Mouse (Mus musculus): Measurements from ENCODE around the gene Nol4l.

The Nol4l gene

DNA sequence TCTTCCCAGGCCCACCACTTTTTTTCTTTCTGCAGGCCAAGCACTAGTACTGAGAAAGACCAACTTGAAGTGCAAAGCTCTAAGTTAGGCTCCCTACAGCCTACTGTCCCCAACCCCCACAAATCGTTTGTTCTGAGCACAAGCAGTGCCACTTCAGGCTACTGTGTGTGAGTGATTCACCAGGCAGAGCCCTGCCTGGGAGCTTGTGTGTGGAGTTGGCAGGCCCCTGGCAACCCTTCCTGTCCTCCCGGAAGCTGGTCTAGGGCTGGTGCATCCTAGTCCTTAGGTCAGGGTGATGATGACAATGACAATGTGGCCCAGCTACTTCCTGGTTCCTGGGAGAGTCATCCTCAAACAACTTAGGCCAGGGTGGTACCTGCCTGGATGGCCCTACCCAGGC lies 101.3 kb downstream of the Nol4l start:
- in situ Hi-C loops (cut with MboI; ENCODE audit: unreplicated experiment in 2 of 2): no loop called here

DNA sequence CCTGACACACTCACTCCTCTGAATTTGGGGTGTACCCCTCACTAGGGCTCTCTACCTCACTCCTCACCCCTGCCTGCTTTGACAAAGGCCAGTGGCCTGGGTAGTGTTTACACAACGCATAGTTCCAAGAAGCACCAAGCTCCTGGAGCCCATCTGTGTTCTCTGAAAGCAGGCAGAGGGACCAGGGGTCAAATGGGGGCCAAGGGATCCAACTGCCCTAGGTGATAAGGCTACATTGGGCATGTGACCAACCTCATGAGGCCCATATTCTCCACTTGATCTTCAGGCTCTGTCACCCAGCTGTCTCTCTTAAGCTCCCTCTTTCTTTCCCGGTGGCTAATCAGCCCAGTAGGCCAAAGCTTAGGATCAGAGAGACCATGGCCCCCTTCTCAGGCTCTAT lies 102.8 kb downstream of the Nol4l start:
- in situ Hi-C loops (cut with MboI; ENCODE audit: unreplicated experiment in 2 of 2): no loop called here

DNA sequence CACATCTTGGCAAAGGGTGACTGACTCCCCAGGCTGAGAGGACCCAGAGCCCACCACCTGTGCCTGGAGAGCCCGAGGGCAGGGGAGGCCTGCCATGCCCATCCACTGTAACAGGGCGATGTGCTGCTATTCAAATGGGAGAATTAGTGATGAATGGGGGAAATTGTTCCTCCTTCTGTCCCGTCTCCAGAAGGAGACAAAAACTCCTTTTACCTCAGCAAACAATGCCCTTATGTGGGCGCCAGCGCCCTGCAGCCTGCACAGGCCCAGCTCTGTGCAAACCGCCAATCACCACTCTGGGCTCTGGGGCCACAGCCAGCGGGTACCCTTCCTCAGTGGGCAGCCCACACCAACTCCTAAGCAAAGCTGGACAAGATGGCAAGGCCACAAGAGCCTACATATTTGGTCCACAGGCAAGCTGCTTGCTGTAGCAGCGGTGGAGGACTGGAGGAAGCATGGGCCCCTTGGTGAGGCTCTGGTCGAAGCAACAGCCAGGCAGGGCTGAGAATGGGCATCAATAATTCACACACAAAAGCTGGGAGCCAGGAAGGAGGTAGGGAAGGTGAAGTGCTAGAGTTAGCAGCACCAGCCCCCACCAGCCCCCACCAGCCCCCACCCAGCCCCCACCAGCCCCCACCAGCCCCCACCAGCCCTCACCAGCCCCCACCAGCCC lies 103.6 kb downstream of the Nol4l start:
- in situ Hi-C loops (cut with MboI; ENCODE audit: unreplicated experiment in 2 of 2): no loop called here

DNA sequence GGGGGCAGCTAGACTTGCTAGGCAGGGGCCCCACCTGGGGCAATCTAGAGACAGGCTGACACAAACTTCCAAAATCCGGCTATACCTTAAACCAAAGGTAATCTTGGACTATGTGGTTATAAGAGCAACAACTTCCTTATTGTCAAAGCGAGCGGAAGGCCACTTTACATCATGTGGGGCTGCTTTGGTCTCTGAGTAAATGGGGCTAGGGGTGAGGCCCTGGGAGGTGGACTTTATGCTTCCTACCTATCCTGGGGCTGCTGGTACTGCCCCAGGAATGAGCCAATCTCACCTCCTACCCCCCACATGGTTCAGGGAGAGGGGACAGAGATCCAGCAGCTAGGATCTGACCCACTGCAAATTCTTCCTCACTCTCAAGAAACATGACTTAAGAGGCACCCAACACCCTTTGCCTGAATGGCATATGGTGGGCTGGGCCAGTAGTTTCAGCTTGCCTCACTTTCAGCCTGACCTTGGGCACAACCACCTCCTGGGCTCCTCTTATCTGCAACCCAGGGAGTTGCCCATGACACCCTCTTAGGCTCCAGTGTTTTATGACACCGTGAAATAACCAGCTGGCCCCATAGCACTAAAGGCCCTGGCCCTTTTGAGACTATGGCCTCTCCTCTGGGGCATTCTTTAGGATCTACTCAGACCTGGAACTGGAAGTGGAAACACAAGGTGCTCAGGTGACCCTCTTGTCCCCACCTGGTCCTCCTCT lies 104.5 kb downstream of the Nol4l start:
- in situ Hi-C loops (cut with MboI; ENCODE audit: unreplicated experiment in 2 of 2): no loop called here

DNA sequence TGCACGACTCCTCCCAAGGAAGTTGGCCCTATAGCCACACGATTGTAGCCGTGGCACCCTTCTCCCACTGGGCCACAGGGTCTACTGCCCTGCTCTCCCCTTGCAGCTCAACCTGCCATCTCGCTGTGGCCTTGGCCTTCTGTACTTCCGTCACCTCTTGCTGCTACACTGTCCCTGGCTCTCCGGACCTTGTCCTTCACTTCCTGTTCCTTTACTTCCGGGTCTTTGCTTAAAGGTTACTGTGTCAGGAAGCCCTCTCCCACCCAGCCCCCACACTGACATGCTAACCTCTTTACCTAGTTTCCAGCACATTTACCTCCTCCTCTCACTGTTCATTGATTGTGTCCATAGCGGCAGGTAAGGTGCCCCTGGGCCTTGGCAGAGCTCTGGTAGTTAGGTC lies 105.2 kb downstream of the Nol4l start:
- in situ Hi-C loops (cut with MboI; ENCODE audit: unreplicated experiment in 2 of 2): loop anchor here in 1 of 2 experiments (25.0 kb wide), 1 partner anchor 512 kb away; the partner anchor contains the start of gene Mylk2

DNA sequence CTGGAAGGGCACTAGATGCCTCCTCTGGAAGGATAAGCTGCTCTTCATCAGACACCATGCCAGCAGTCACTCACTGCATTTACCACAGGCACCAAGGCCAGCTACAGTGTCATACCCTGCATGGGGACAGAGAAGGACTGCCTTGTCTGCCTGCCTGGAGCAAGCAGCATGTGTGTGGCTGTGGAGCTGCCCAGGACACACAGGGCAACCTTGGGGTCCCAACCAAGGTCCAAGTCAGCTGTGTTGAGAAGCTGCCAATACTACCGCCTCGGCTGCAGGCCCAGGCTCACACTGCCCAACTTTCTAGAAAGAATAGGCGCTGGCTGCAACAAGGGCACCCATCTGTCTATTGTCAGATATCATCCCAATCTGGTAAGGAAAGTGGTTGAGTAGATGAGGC lies 106.7 kb downstream of the Nol4l start:
- in situ Hi-C loops (cut with MboI; ENCODE audit: unreplicated experiment in 2 of 2): loop anchor here in 1 of 2 experiments (25.0 kb wide), 1 partner anchor 511 kb away; the partner anchor contains the start of gene Mylk2

DNA sequence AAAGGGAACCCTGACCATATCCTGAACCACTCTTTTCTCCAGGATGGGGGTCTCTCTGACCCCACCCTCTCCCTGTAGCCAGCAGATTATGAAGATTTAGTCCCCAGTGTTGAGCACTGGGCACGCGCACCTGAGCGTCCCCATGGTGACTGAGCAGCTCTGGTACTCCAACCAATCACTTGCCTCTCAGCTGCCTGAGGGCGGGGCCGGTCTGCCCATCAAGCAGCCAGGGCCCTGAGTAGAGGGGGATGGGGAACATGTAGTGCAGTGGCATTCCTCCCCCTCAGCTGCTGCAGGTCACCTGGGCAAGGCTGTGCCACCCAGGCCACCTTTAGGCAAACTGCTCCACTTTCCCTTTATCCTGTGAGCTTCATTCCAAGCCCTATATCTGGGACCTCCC lies 107.7 kb downstream of the Nol4l start:
- in situ Hi-C loops (cut with MboI; ENCODE audit: unreplicated experiment in 2 of 2): loop anchor here in 1 of 2 experiments (25.0 kb wide), 1 partner anchor 510 kb away; the partner anchor contains the start of gene Mylk2

DNA sequence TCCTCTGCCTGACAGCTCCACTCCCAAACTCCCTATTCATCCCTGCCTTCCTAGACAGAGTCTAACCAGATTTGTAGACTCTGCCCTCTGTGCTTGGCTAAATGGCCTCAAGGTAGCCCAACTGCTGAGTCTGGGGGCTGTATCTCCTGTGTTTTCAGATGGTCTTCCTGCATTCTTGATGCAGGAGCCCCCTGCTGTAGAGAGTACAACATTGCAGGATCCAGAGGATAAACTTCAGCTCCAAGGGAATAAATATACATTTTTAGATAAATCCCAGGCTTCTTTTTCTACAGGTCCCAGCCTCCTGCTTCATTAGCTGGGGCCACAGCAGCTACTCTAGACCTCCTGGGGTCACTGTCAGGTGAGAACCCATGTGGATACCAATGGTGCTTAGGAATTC lies 108.5 kb downstream of the Nol4l start:
- in situ Hi-C loops (cut with MboI; ENCODE audit: unreplicated experiment in 2 of 2): loop anchor here in 1 of 2 experiments (25.0 kb wide), 1 partner anchor 509 kb away; the partner anchor contains the start of gene Mylk2

DNA sequence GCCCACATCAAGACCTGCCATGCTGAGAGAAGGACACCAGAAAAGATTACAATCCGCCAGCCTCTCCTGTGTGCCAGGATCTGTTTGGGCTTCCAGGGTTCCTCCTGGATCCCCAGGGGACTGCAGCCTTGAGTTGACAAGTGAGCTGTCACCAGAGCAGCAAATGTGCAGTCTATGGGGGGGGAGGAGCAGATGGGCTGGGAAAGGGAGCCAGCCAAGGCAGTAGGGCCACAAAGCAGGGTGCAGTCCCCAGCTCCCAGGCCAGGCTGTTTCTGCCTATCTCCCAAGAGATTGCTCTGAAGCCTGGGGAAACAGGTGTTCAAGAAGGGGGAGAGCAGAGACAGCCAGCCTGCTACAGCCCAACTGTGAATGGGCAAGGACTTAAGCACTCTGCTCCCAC lies 111.4 kb downstream of the Nol4l start:
- in situ Hi-C loops (cut with MboI; ENCODE audit: unreplicated experiment in 2 of 2): loop anchor here (5.0 to 25.0 kb wide), 4 partner anchors 271 to 506 kb away; partner anchors contain the start of gene Mylk2 (in 2 of the 2)

DNA sequence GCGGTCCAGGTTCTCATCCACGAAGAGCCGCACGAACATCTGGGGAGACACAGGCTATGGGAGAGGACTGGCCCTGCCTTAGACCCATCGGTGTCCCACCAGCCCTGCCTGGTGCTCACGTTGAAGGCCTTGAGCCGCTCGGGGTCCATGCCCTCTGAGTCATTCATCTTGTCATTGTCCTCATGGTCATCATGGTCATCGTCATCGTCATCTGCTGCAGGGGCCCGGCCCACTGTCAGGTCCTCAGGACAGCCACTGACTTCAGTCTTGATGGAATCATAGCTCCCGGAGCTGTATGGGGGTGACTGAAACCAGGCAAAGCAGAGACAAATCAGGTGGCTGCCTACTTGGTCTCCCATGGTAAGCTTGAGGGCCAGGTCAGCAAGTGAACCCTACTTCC lies 111.9 kb downstream of the Nol4l start:
- in situ Hi-C loops (cut with MboI; ENCODE audit: unreplicated experiment in 2 of 2): loop anchor here (5.0 to 25.0 kb wide), 4 partner anchors 271 to 506 kb away; partner anchors contain the start of gene Mylk2 (in 2 of the 2)

DNA sequence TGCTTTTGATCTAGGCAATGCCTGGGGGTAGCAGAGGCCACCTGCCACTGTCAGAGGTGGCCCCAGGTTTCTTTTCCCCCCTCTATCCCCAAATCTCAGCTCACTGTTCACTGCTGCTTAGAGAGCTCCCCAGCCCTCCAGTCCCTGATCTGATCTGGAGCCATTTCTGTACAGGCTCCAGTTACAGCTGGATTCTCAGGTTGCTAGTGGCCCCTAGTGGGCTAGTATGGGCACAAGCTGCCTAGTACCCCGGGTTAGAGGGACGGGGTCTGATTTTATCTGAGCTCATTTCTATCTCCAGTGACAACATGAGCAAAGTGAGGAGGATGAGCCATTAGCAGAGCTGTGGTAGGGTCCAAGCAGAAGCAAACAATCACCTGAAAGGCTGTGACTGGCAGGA lies 115.2 kb downstream of the Nol4l start:
- in situ Hi-C loops (cut with MboI; ENCODE audit: unreplicated experiment in 2 of 2): loop anchor here (5.0 to 25.0 kb wide), 4 partner anchors 267 to 502 kb away; partner anchors contain the start of gene Mylk2 (in 2 of the 2)

DNA sequence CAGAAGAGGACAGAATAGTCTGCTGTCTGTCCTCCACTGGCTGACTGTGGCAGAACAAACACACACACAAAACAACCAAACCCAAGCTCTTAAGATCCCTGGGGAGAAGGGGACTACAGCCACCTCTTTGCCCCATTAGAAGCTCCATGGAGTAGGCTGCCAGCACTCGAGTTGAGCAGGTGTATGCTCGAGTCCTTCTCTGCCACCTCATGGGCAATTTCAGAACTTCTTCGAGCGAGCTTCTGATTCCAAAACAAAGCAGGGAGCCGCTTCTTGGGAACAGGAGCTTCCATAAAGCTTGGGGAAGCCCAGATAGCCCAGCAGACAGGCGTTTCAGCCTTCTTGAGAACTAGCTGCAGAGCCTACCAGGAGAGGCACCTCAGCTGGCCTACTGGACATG lies 117.2 kb downstream of the Nol4l start:
- in situ Hi-C loops (cut with MboI; ENCODE audit: unreplicated experiment in 2 of 2): loop anchor here (10.0 to 25.0 kb wide), 3 partner anchors 328 to 500 kb away; partner anchors contain the start of gene Mylk2 (in 2 of the 2)

DNA sequence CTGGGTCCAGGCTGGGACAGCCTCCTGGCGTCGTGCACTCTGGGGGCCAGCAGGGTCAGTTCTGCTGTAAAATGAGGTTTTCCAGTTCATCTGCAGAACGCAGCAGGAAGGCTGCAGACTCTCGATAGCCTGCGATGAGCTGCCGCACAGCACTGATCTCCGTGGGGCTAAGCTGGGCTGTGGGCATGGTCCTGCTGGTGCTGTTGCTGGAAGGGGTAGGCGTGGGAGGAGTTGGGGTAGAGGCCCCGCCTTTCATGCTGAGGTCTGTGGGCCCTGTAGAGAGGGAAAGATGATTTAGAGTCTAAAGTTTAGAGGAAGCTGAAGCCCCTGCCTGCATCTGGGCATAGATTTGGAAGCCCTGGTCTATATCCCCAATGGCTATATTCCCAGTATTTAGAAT lies 118.2 kb downstream of the Nol4l start:
- in situ Hi-C loops (cut with MboI; ENCODE audit: unreplicated experiment in 2 of 2): loop anchor here (10.0 to 25.0 kb wide), 3 partner anchors 327 to 499 kb away; partner anchors contain the start of gene Mylk2 (in 2 of the 2)

DNA sequence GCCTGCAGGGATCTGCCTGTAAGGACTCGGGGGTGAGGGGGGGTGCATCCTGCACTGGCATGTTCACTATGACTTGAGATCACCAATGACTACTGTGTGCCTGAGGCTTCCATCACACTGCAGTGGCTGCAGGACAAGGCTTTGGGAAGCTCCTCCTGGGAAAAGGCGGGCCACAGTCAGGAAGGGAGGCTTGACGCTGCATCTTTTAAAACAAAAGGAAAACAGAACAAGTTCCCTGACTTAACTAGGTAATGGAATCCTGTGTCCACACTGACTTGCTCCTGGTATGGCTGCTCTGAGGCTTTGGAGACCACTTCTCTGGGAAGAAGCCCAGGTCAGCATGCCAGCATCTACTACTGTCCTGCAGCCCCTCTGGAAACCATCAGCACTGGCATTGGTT lies 120.8 kb downstream of the Nol4l start:
- in situ Hi-C loops (cut with MboI; ENCODE audit: unreplicated experiment in 2 of 2): loop anchor here in 1 of 2 experiments (25.0 kb wide), 1 partner anchor 497 kb away; the partner anchor contains the start of gene Mylk2

DNA sequence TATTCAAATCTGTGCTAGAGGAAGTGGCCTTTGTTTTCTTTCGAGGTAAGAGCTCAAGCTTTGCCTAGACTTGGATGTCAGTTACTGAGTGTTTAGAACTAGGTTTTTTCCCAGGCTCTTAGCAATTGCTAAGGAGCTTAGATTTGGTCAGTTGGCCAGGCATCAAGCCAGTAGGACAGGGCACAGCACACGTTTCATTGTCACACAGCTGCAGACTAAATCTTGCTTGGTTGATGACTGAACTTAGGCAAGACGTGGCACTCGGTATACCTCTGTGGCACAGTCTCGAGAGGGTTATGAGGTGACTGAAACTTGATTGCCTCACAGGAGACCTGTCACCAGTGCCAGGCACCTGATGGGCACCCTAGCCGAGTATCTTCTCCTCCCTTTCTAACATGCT lies 122.9 kb downstream of the Nol4l start:
- in situ Hi-C loops (cut with MboI; ENCODE audit: unreplicated experiment in 2 of 2): loop anchor here in 1 of 2 experiments (25.0 kb wide), 1 partner anchor 495 kb away; the partner anchor contains the start of gene Mylk2

DNA sequence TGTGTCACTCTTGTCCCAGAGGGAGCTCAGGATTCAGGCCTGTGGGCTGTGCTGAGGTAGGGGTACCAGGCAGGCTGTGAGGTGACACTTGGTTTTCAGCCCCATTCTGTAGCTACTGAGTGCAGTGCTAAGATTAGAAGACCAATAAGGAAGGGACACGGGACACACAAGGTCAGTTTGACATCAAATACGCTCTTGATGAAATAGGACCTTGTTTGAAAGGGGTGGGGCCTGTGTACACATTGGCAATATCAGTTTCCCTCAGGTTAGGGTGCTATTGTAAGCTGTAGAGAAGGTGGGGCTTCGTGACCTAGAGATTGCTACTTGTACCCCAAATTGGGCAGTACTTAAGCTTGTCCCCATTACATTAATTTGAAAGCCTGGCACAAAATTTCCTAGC lies 124.9 kb downstream of the Nol4l start:
- in situ Hi-C loops (cut with MboI; ENCODE audit: unreplicated experiment in 2 of 2): loop anchor here in 1 of 2 experiments (25.0 kb wide), 1 partner anchor 493 kb away; the partner anchor contains the start of gene Mylk2

DNA sequence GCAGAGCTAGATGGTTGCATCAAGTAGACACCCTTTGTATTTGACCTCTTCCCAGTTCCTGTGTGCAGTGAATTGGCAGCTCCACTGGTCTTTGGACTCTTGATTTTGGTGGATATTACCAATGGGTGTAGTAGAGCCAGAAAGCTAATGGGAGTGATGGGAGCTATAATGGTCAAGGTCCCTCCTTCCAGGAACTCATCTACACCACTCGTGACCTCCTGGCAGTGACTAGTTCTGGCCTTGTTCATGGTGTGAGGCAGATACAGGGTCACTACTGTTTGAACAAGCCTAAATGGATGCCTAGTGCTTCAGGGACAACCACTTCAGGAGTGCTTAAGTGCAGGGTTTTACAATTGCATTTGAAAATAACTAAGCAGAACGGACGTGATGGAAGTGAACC lies 125.7 kb downstream of the Nol4l start:
- in situ Hi-C loops (cut with MboI; ENCODE audit: unreplicated experiment in 2 of 2): loop anchor here in 1 of 2 experiments (25.0 kb wide), 1 partner anchor 492 kb away; the partner anchor contains the start of gene Mylk2

DNA sequence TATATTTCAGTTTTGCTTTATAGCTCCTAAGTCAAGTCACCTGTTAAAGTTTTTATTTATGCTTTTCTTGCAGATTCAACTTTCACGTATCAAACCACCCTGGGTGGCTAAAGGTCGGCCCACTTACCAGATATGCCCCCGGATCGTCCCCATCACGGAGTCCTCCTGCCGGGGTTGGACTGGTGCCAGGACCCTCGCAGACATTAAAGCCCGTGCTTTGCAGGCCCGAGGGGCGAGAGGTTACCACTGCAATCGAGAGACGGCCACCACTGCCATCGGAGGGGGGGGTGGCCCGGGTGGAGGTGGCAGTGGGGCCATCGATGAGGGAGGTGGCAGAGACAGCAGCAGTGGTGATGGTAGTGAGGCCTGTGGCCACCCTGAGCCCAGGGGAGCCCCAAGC lies 130.6 kb downstream of the Nol4l start:
- in situ Hi-C loops (cut with MboI; ENCODE audit: unreplicated experiment in 2 of 2): no loop called here

DNA sequence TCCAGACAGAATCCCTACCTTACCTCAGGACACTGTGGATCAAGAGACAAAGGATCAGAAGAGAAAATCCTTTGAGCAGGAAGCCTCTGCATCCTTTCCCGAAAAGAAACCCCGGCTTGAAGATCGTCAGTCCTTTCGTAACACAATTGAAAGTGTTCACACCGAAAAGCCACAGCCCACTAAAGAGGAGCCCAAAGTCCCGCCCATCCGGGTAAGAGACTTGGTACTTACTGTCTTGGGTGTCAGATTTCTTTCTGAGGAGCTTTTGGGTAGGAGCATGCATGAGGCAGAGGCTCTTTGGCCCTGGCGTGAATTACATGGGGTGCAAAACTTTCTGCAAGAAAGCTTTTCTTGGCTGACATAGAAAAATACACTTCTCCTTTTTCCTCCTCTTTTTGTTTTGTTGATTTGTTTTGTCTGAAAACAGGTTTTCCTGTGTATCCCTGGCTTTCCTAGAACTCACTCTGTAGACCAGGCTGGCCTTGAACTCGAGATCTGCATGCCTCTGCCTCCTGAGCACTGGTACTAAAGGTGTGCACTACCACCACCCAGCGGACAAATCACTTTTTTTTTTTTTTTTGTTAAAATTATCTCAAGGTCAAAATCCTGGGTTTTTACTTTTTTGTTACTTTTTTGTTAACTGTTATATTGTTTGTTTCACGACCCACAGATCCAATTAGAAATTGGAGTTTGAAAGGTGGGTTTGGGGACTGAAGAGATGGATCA lies 131.8 kb downstream of the Nol4l start:
- in situ Hi-C loops (cut with MboI; ENCODE audit: unreplicated experiment in 2 of 2): no loop called here

DNA sequence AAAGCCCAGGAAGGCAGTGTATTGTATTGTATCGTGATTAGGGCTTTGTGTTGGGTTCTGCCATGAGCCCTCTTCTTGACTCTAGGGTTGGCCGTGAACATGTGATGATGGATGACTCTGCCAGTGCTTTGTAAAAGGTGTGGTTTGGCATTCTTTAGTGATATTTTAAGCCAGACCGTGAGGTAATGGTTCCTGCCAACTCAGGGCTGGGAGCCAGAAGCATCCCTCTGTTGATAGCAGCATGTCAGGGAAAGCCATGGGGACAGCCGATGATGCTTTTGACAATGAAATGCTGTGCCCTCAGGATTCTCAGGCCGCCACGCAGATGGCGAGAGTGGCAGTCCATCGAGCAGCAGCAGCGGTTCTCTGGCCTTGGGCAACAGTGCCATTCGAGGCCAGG lies 136.7 kb downstream of the Nol4l start:
- in situ Hi-C loops (cut with MboI; ENCODE audit: unreplicated experiment in 2 of 2): loop anchor here in 1 of 2 experiments (5.0 kb wide), 1 partner anchor 96 kb away; no protein-coding TSS in a partner anchor
